Mouse (Mus musculus) forebrain, embryonic 15.5 days (tissue): ENCODE measurements around the gene Shisa8. TPM values are rescaled to one million over a fixed set of nuclear protein-coding genes. Genes with fewer than 3 reads are reported as not detected.
A peak's percentile ranks its signal among the peaks of the same experiment; 100 is the strongest.

Experiments used
- ATAC-seq: fragments of 200-750 bp; cut with Nextera tagmentation; replicated peaks from 2 replicates; pipeline ENCODE4 v1.8.0; 2017; ENCODE audit warnings: mild to moderate bottlenecking, moderate TSS enrichment, moderate library complexity
- H3K27ac ChIP-seq: fragments of 300-500 bp; sonication (generic); replicated peaks from 2 replicates; pipeline ENCODE4 v1.5.1; 2015; ENCODE audit warnings: mild to moderate bottlenecking, inconsistent platforms
- H3K27me3 ChIP-seq: fragments of 300-500 bp; sonication (generic); 2 replicates; pipeline ENCODE4 v1.6.1; 2015; ENCODE audit warnings: inconsistent platforms
- H3K36me3 ChIP-seq: fragments of 300-500 bp; sonication (generic); 2 replicates; pipeline ENCODE4 v1.6.1; 2015; ENCODE audit warnings: mild to moderate bottlenecking, inconsistent platforms
- H3K4me1 ChIP-seq: fragments of 300-500 bp; sonication (generic); 2 replicates; pipeline ENCODE4 v1.6.1; 2015; ENCODE audit warnings: inconsistent platforms
- H3K4me2 ChIP-seq: fragments of 300-500 bp; sonication (generic); replicated peaks from 2 replicates; pipeline ENCODE4 v1.6.1; 2015; ENCODE audit warnings: mild to moderate bottlenecking, inconsistent platforms
- H3K4me3 ChIP-seq: fragments of 300-500 bp; sonication (generic); 2 replicates; pipeline ENCODE4 v1.5.1; 2015; ENCODE audit warnings: mild to moderate bottlenecking, inconsistent platforms
- H3K9ac ChIP-seq: fragments of 300-500 bp; sonication (generic); replicated peaks from 2 replicates; pipeline ENCODE4 v1.6.1; 2015; ENCODE audit warnings: mild to moderate bottlenecking, inconsistent platforms
- H3K9me3 ChIP-seq: fragments of 300-500 bp; sonication (generic); 2 replicates; pipeline ENCODE4 v1.6.1; 2016; ENCODE audit warnings: inconsistent platforms
- WGBS: fragments of 180-500 bp; shearing (Covaris S2); methylation state at CpG from one replicate; pipeline ENCODE4 v1.1.7; 2015; ENCODE audit warnings: mixed read lengths; 5-methylcytosine and 5-hydroxymethylcytosine counted together
- polyA plus RNA-seq: library from polyadenylated mRNA; unstranded; fragments of >200 nt; fragmentation: Nextera tagmentation; extraction: Ambion mirVana; gene quantifications from 2 replicates; pipeline ENCODE4 v1.2.1, GENCODE M21; 2015

Shisa8 gene
- polyA plus RNA-seq, 1 experiment from 2014 or later = 0.69 TPM

- Histone ChIP-seq H3K4me3 (no peak overlapping the region), H3K27me3 (0 out of 2 replicates have a peak, but pooled peaks cover 3% of the 10 kb centered on the region), H3K4me1 (peaks cover 19% of the 10 kb centered on the region), H3K4me2 (no peak overlapping the region), H3K9me3 (no peaks in the 10 kb centered on the region), H3K36me3 (no peaks in the 10 kb centered on the region), H3K9ac (no peak overlapping the region), H3K27ac (no peak overlapping the region)
- WGBS = 65% methylated on average over 14 of the region's 14 CpGs
- no peak for ATAC-seq
Measured at GRCm38 (mm10) chr15:82221104-82221860, 8.7 kb upstream of the Shisa8 start.

- Histone ChIP-seq H3K36me3 (no peaks in the 10 kb centered on the region), H3K27me3 (peaks cover 11% of the 10 kb centered on the region), H3K4me1 (peaks cover 31% of the 10 kb centered on the region), H3K27ac (no peak overlapping the region), H3K4me2 (no peak overlapping the region), H3K9me3 (no peaks in the 10 kb centered on the region), H3K9ac (no peak overlapping the region), H3K4me3 (no peak overlapping the region)
- WGBS = 42% methylated on average over 12 of the region's 12 CpGs
- no peak for ATAC-seq
Measured at GRCm38 (mm10) chr15:82220003-82220675, 7.5 kb upstream of the Shisa8 start.

GRCm38 (mm10) chr15:82218778-82219666, 6.4 kb upstream of the Shisa8 start:
- 79% methylated on average over 26 of the region's 26 CpGs for WGBS
- Histone ChIP-seq H3K27ac (no peak overlapping the region), H3K9ac (no peak overlapping the region), H3K4me2 (no peak overlapping the region), H3K4me3 (no peak overlapping the region), H3K9me3 (no peaks in the 10 kb centered on the region), H3K4me1 (peaks cover 25% of the 10 kb centered on the region), H3K27me3 (peaks cover 16% of the 10 kb centered on the region), H3K36me3 (no peaks in the 10 kb centered on the region)
- ATAC-seq = no peak

- Histone ChIP-seq H3K36me3 (no peaks in the 10 kb centered on the region), H3K9ac (no peak overlapping the region), H3K27me3 (peaks cover 25% of the 10 kb centered on the region), H3K27ac (no peak overlapping the region), H3K4me1 (peaks cover 20% of the 10 kb centered on the region), H3K4me3 (no peak overlapping the region), H3K4me2 (no peak overlapping the region), H3K9me3 (no peaks in the 10 kb centered on the region)
- WGBS = 40% methylated on average over 9 of the region's 9 CpGs
- ATAC-seq = no peak
Measured at GRCm38 (mm10) chr15:82217980-82218379, 5.4 kb upstream of the Shisa8 start.

GRCm38 (mm10) chr15:82217039-82217438, 4.4 kb upstream of the Shisa8 start:
- H3K9me3 ChIP-seq = no peaks in the 10 kb centered on the region
- H3K4me1 ChIP-seq = peaks cover 29% of the 10 kb centered on the region
- ATAC-seq = peak; percentile 27
- 19% methylated on average over 7 of the region's 7 CpGs for WGBS
- H3K9ac ChIP-seq = no peak overlapping the region
- H3K4me2 ChIP-seq = no peak overlapping the region
- no peak overlapping the region for H3K4me3 ChIP-seq
- no peak overlapping the region for H3K27ac ChIP-seq
- peaks cover 34% of the 10 kb centered on the region for H3K27me3 ChIP-seq
- no peaks in the 10 kb centered on the region for H3K36me3 ChIP-seq

- Histone ChIP-seq H3K9ac (no peak overlapping the region), H3K27ac (no peak overlapping the region), H3K4me3 (no peak overlapping the region), H3K27me3 (peaks cover 41% of the 10 kb centered on the region), H3K4me1 (peaks cover 36% of the 10 kb centered on the region), H3K9me3 (no peaks in the 10 kb centered on the region), H3K4me2 (no peak overlapping the region), H3K36me3 (no peaks in the 10 kb centered on the region)
- ATAC-seq = no peak
- WGBS = 27% methylated on average over 20 of the region's 20 CpGs
Measured at GRCm38 (mm10) chr15:82216142-82216827, 3.7 kb upstream of the Shisa8 start.

GRCm38 (mm10) chr15:82215332-82216046, 2.9 kb upstream of the Shisa8 start:
- H3K9ac ChIP-seq = no peak overlapping the region
- no peak overlapping the region for H3K4me2 ChIP-seq
- no peak overlapping the region for H3K27ac ChIP-seq
- no peak for ATAC-seq
- H3K4me1 ChIP-seq = peaks cover 37% of the 10 kb centered on the region
- H3K36me3 ChIP-seq = no peaks in the 10 kb centered on the region
- H3K4me3 ChIP-seq = no peak overlapping the region
- 34% methylated on average over 11 of the region's 11 CpGs for WGBS
- H3K27me3 ChIP-seq = peaks cover 49% of the 10 kb centered on the region
- H3K9me3 ChIP-seq = no peaks in the 10 kb centered on the region

- no peak overlapping the region for H3K4me3 ChIP-seq
- no peaks in the 10 kb centered on the region for H3K36me3 ChIP-seq
- WGBS = 14% methylated on average over 4 of the region's 4 CpGs
- no peak overlapping the region for H3K9ac ChIP-seq
- no peaks in the 10 kb centered on the region for H3K9me3 ChIP-seq
- no peak for ATAC-seq
- no peak overlapping the region for H3K4me2 ChIP-seq
- peaks cover 37% of the 10 kb centered on the region for H3K4me1 ChIP-seq
- H3K27me3 ChIP-seq = peaks cover 63% of the 10 kb centered on the region
- H3K27ac ChIP-seq = no peak overlapping the region
Measured at GRCm38 (mm10) chr15:82213222-82213621, 607 bp upstream of the Shisa8 start.

GRCm38 (mm10) chr15:82211911-82212751, 484 bp downstream of the Shisa8 start:
- Histone ChIP-seq H3K9me3 (no peaks in the 10 kb centered on the region), H3K4me3 (peak overlapping the region; percentile 45), H3K9ac (peak overlapping the region; percentile 2; the same call in 1 of the 2 replicates), H3K36me3 (no peaks in the 10 kb centered on the region), H3K4me1 (peaks cover 42% of the 10 kb centered on the region), H3K27me3 (peaks cover 72% of the 10 kb centered on the region), H3K27ac (no peak overlapping the region), H3K4me2 (peak overlapping the region; percentile 62)
- WGBS = 1% methylated on average over 111 of the region's 112 CpGs
- peak; percentile 27 for ATAC-seq

GRCm38 (mm10) chr15:82211281-82211680, 1.3 kb downstream of the Shisa8 start:
- no peak overlapping the region for H3K27ac ChIP-seq

More at GRCm38 (mm10) chr15:82211281-82211680, 1.3 kb downstream of the Shisa8 start:
- under 1% methylated on average over 11 of the region's 11 CpGs for WGBS
- Histone ChIP-seq H3K36me3 (no peaks in the 10 kb centered on the region), H3K4me2 (peak overlapping the region; percentile 62; the same call in 1 of the 2 replicates), H3K27me3 (peaks cover 80% of the 10 kb centered on the region), H3K4me1 (peaks cover 43% of the 10 kb centered on the region), H3K9me3 (no peaks in the 10 kb centered on the region), H3K4me3 (peak overlapping the region; percentile 45), H3K9ac (no peak overlapping the region)
- no peak for ATAC-seq
